Mouse (Mus musculus) kidney, adult 2 months (tissue): ENCODE results near the gene Shkbp1. TPM values are rescaled to one million over a fixed set of nuclear protein-coding genes. Genes with fewer than 3 reads are reported as not detected.

Experiments used
- DNase-seq: peaks from one replicate; pipeline ENCODE4 v3.0.0; 2021
- H3K27ac ChIP-seq: fragments of 200-500 bp; 2 replicates; pipeline ENCODE4 v1.5.1; 2012; ENCODE audit warnings: low read depth, low read length, control low read depth, inconsistent platforms; ENCODE audit not compliant: insufficient read depth
- H3K27me3 ChIP-seq: fragments of 200-500 bp; replicated peaks from 2 replicates; pipeline ENCODE4 v1.6.1; 2012; ENCODE audit warnings: mild to moderate bottlenecking, moderate library complexity, low read length, inconsistent platforms; ENCODE audit not compliant: control insufficient read depth, insufficient read depth
- H3K36me3 ChIP-seq: fragments of 200-500 bp; 2 replicates; pipeline ENCODE4 v1.6.1; 2012; ENCODE audit warnings: mild to moderate bottlenecking, moderate library complexity, low read length, inconsistent platforms; ENCODE audit not compliant: control insufficient read depth, insufficient read depth
- H3K4me1 ChIP-seq: fragments of 200-500 bp; 2 replicates; pipeline ENCODE4 v1.6.1; 2011; ENCODE audit warnings: low read length; ENCODE audit not compliant: control insufficient read depth, insufficient read depth
- H3K4me3 ChIP-seq: fragments of 200-500 bp; 2 replicates; pipeline ENCODE4 v1.5.1; 2011; ENCODE audit warnings: mild to moderate bottlenecking, low read depth, low read length, control low read depth; ENCODE audit not compliant: insufficient read depth
- CTCF ChIP-seq: fragments of 200-500 bp; conservative IDR thresholded peaks from 2 replicates; pipeline ENCODE4 v1.5.1; 2011; ENCODE audit warnings: low read depth, mild to moderate bottlenecking, control low read depth, low read length, moderate library complexity, mixed read lengths; ENCODE audit not compliant: insufficient read depth, insufficient read length
- POLR2A ChIP-seq: fragments of 200-500 bp; IDR thresholded peaks from one replicate; pipeline ENCODE4 v1.6.1; 2011; ENCODE audit warnings: low read depth, low read length, control low read depth
- WGBS: fragments of 180-500 bp; shearing (Covaris S2); methylation state at CpG from one replicate; pipeline ENCODE4 v1.1.7; 2018; 5-methylcytosine and 5-hydroxymethylcytosine counted together
- polyA plus RNA-seq: library from polyadenylated mRNA; depleted of rRNA; stranded (reverse); fragments of >200 nt; gene quantifications from 2 replicates; pipeline ENCODE4 v1.2.3, GENCODE M21; 2012

The Shkbp1 gene
- polyA plus RNA-seq, 1 experiment: 39.2 TPM

DNA sequence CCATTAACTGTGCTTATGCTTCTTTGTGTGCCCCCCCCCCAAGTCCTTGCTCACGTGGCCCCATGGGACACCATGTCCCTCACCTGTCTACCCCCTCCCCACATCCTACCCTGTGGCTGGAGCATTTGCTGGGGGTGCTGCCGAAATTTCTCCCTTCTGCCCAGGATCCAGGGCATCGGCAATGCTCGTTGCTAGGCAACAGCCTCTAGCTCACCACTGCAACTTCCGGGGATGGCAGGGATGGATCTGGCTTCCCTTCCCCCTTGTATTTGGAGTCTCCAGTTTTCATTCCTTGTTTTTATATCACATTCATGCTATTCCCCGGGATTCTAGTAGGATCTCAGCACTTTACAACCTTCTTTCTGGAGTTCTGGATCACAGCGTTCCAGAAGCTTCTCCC lies 16.3 kb downstream of the Shkbp1 start:
- Histone ChIP-seq H3K27me3 (no peaks in the 10 kb centered on the region), H3K4me3 (no peak overlapping the region), H3K36me3 (no peaks in the 10 kb centered on the region), H3K4me1 (no peaks in the 10 kb centered on the region; the same call in 1 of the 2 replicates), H3K27ac (no peak overlapping the region)
- 35% methylated on average over 7 of the region's 7 CpGs for WGBS
- TF ChIP-seq POLR2A: no peak
- TF ChIP-seq CTCF: no peak
- DNase-seq: no peak

- H3K4me1 ChIP-seq: no peaks in the 10 kb centered on the region; the same call in 1 of the 2 replicates
- H3K27ac ChIP-seq: no peak overlapping the region
- H3K36me3 ChIP-seq: no peaks in the 10 kb centered on the region
- DNase-seq: no peak
- no peak overlapping the region for H3K4me3 ChIP-seq
- 76% methylated on average over 4 of the region's 4 CpGs for WGBS
- no peaks in the 10 kb centered on the region for H3K27me3 ChIP-seq
- TF ChIP-seq POLR2A (no peak), CTCF (no peak)
Observed at GRCm38 (mm10) chr7:27339114-27339513, 16.7 kb downstream of the Shkbp1 start.

GRCm38 (mm10) chr7:27337175-27337853 lies 18.5 kb downstream of the Shkbp1 start, which contains the start of gene Ltbp4:
Gene Ltbp4 (minus strand): TSS chr7:27337692.
- DNase-seq: peak; percentile 91
- Histone ChIP-seq H3K36me3 (no peaks in the 10 kb centered on the region), H3K27ac (no peak within 1 kb of the TSS), H3K4me3 (no peak within 1 kb of the TSS), H3K4me1 (peaks cover 5% of the 10 kb centered on the region; the same call in 1 of the 2 replicates), H3K27me3 (no peaks in the 10 kb centered on the region)
- whole genome bisulfite sequencing: 4% methylated on average over 36 of the region's 36 CpGs
- TF ChIP-seq CTCF (no peak), POLR2A (no peak)

DNA sequence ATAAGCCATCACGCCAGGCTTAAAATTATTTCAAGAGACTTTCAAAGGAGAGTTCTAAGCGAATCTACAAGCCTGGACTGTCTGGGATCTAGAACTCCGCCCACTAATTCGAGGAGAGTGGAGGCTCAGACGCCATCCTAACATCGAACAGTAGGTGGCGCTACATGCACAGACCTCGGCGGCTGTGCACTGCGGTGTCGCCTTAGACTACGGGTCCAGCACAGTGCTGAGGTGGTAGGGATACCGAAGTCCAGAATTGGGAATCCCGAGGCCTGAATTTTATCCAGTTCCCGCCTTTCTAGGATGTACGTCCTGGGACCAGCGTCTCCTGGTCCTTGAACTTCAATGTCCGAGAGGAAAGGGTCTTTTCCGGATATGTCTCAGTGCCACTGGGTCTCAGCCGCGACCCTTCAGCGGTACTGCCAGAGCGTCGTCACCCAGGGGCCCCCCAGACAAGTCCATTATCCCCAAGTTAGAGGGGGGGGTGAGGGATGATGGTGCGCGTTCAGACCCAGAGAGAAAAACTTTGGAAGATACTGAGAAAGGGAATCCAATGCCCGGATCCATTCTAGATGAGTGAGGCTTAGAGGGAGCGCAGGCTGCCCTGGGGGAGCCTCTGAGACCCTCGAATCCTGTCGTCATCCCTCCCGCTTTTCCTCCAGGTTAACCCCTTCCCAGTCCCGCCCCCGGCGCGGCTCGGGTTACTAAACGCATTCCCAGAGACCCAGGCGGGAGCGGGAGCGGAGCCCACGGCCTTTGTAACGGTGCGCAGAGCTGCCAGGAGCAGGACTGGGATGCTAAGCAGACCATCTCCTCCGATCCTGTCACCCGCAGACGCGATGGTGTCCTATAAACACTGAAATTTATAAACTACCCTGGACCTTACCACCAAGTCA lies 19.6 kb downstream of the Shkbp1 start:
- Histone ChIP-seq H3K4me1 (peaks cover 8% of the 10 kb centered on the region; the same call in 1 of the 2 replicates), H3K36me3 (no peaks in the 10 kb centered on the region), H3K27ac (no peak overlapping the region), H3K4me3 (no peak overlapping the region), H3K27me3 (no peaks in the 10 kb centered on the region)
- peak; percentile 92 for DNase-seq
- WGBS: 2% methylated on average over 47 of the region's 47 CpGs
- TF ChIP-seq CTCF: peak; percentile 99
- TF ChIP-seq POLR2A: no peak

- no peaks in the 10 kb centered on the region for H3K27me3 ChIP-seq
- H3K27ac ChIP-seq: no peak overlapping the region
- peaks cover 8% of the 10 kb centered on the region; the same call in 1 of the 2 replicates for H3K4me1 ChIP-seq
- TF ChIP-seq CTCF (no peak), POLR2A (no peak)
- no peak overlapping the region for H3K4me3 ChIP-seq
- WGBS: 46% methylated on average over 15 of the region's 15 CpGs
- H3K36me3 ChIP-seq: no peaks in the 10 kb centered on the region
- no peak for DNase-seq
Observed at GRCm38 (mm10) chr7:27335011-27335720, 20.7 kb downstream of the Shkbp1 start.

DNA sequence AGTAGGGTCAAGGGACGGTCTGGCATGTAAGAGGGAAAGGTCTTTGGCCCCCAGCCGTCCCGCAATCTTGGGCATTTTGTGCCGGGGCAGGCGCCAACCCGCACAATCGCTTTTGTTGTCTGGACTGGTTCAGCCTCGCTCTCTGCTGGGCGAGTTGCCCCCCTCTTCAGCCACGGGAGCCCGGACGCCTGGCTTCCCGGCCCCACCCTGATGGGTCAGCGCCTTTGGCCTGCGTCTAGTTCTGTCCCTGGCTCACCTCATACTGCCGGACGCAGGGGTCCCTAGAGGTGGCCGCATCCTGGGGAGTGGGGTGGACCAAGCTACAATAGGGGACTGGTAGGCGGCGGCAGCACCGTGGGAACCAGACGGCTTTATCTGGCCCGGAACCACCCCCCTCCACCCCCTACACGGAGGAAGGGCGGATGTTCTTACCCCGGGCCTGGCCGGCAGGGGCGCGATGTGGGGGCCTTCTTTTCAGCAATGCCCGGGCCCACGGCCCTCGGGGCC lies 21.4 kb downstream of the Shkbp1 start:
- no peaks in the 10 kb centered on the region for H3K27me3 ChIP-seq
- WGBS: 5% methylated on average over 32 of the region's 32 CpGs
- H3K4me1 ChIP-seq: peaks cover 8% of the 10 kb centered on the region; the same call in 1 of the 2 replicates
- no peak for TF ChIP-seq POLR2A
- no peak for TF ChIP-seq CTCF
- peak; percentile 59 for DNase-seq
- H3K4me3 ChIP-seq: no peak overlapping the region
- H3K27ac ChIP-seq: peak overlapping the region; percentile 13; the same call in 1 of the 2 replicates
- H3K36me3 ChIP-seq: no peaks in the 10 kb centered on the region
